Mouse (Mus musculus) brain, embryonic 14.5 days (tissue): ENCODE data around the gene Taf1a. TPM values are rescaled to one million over a fixed set of nuclear protein-coding genes. Genes with fewer than 3 reads are reported as not detected.

ENCODE experiments used
- DNase-seq: peaks from one replicate; pipeline ENCODE4 v3.0.0-alpha.2; 2011; ENCODE audit warnings: low read depth
- CTCF ChIP-seq: fragments of 200-500 bp; IDR thresholded peaks from 2 replicates; pipeline ENCODE4 v1.5.1; 2012; ENCODE audit warnings: inconsistent platforms, mild to moderate bottlenecking, moderate library complexity, borderline replicate concordance; ENCODE audit not compliant: insufficient read depth, insufficient read length; ENCODE audit errors: extremely low read depth
- POLR2A ChIP-seq: fragments of 200-500 bp; IDR thresholded peaks from 2 replicates; pipeline ENCODE4 v1.6.1; 2012; ENCODE audit warnings: mild to moderate bottlenecking, inconsistent platforms, borderline replicate concordance; ENCODE audit not compliant: poor library complexity, insufficient read depth, insufficient read length, severe bottlenecking; ENCODE audit errors: extremely low read depth
- polyA plus RNA-seq: library from polyadenylated mRNA; depleted of rRNA; stranded (reverse); fragments of >200 nt; gene quantifications from 2 replicates; pipeline ENCODE4 v1.2.3, GENCODE M21; 2012; rRNA removed

Taf1a gene
- polyA plus RNA-seq, 1 experiment, result 24.5 TPM

DNA sequence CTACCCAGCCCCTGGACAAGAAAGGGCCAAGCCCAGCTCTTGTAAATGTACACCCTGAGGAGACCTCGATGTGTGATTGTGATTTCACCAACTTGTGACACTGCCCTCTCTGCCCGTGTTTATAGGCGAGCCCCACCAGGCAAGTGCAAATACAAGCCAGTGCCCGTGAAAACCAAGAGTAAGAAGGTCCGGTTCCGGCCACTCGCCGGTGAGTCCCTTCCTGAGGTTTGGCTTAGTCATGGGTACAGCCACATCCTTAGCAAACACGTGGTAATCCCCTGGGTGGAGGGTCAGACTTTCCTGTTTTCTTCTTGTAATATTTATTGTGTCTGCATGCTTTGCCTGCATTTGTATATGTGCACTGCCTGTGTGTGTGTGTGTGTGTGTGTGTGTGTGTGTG is 46.1 kb downstream of the Taf1a start:
- TF ChIP-seq POLR2A (no peak), CTCF (no peak)
- no peak for DNase-seq

- peak; percentile 14 for DNase-seq
- peak; percentile 64; the same call in 1 of the 2 replicates for TF ChIP-seq CTCF
- TF ChIP-seq POLR2A, result no peak
Observed at GRCm38 (mm10) chr1:183439036-183439435, 50.3 kb downstream of the Taf1a start.

DNA sequence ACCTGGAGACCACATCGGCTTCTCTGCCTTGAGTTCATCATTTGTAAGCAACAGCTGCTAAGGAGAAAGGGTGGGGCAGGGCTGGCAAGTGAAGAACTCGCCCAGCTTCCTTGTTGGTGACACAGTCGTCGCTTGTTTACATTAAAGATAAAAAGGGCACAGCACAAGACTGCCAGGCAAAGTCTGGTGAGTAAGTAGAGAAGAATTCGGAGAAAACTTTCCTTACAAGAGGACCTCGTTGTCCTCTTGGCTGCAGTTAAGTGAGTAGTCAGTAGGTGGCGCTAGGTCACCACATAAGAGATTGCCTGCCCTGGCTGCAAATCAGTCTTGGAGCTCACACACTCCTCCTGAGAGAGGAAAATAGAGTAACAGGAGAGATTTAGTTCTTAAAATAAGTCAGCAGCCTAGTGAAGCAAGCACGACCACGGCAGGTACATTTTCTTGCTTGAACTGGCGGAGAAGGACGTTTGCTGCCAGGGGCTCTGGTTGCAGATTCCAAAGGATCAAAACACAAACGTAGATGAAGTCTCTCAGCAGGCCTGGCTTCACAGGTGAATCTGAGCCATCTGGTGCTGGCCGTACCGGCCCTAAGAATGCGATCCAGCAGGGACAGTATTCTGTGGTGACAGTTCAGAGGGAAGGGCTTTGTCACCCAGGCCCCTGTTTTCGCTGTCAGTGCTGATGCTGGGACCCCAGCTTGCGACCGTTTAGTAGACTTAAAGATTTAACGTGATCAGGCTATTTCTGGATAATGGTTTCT is 53.4 kb downstream of the Taf1a start:
- DNase-seq, result peak; percentile 95
- TF ChIP-seq CTCF, result peak; percentile 93; the same call in 1 of the 2 replicates
- TF ChIP-seq POLR2A, result no peak

- peak; percentile 71 for DNase-seq
- TF ChIP-seq CTCF, result no peak
- TF ChIP-seq POLR2A, result no peak
Observed at GRCm38 (mm10) chr1:183453066-183453465, 64.3 kb downstream of the Taf1a start.

Other genes with a start within 250 kb of the Taf1a start
- 11.1 and 15.6 TPM in 2 replicates for gene Disp1, start 167.5 kb upstream of the Taf1a start, polyA plus RNA-seq
- gene Aida, start 92.4 kb upstream of the Taf1a start, polyA plus RNA-seq, result 80.7 and 82.0 TPM in 2 replicates
- gene Brox, start 91.7 kb upstream of the Taf1a start, polyA plus RNA-seq, result 75.5 and 82.1 TPM in 2 replicates
- gene Mia3, start 19.4 kb upstream of the Taf1a start, polyA plus RNA-seq, result 89.1 and 98.2 TPM in 2 replicates
- 1.1 and 1.7 TPM in 2 replicates for gene Hhipl2, start 29.2 kb downstream of the Taf1a start, polyA plus RNA-seq